Mouse (Mus musculus) small intestine, adult 2 months (tissue): ENCODE data around the gene Zfyve1.

Experiments used
- CTCF ChIP-seq: fragments of 200-500 bp; IDR thresholded peaks from 2 replicates; pipeline ENCODE4 v1.5.1; 2012; ENCODE audit warnings: low read depth, mild to moderate bottlenecking, control low read depth, inconsistent platforms, low read length, moderate library complexity, mixed read lengths; ENCODE audit not compliant: insufficient replicate concordance, insufficient read length; ENCODE audit errors: extremely low read depth
- POLR2A ChIP-seq: fragments of 200-500 bp; IDR thresholded peaks from 2 replicates; pipeline ENCODE4 v1.6.1; 2012; ENCODE audit warnings: low read depth, mild to moderate bottlenecking, control low read depth, inconsistent platforms, low read length, moderate library complexity

DNA sequence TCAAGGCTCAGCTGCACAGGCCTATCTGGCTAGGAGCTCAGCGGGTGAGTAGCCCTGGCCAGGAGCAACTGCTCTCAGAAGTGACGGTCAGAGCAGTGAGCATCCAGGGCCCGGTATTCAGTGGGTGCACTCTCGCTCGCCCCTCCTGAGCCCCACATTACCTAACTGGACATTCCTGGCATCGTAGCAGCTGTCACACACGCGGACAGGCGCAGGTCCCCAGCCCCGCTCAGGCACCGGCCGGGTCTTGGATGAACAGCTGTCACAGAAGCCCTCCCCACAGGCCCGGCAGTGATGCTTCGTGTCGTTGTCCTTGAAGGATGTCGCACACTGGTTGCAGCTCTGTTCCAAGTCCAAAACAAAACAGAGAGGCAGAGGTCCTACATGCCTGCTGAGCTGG, 45.7 kb downstream of the Zfyve1 start:
- TF ChIP-seq POLR2A (no peak), CTCF (no peak)
